Mouse (Mus musculus): ENCODE measurements at regions not wholly inside any gene's neighbourhood (a gene's known extent, or its start where the extent isn't known, plus 50 kb on each side); places are given as distances from the start of the nearest gene placed in this dataset.

DNA sequence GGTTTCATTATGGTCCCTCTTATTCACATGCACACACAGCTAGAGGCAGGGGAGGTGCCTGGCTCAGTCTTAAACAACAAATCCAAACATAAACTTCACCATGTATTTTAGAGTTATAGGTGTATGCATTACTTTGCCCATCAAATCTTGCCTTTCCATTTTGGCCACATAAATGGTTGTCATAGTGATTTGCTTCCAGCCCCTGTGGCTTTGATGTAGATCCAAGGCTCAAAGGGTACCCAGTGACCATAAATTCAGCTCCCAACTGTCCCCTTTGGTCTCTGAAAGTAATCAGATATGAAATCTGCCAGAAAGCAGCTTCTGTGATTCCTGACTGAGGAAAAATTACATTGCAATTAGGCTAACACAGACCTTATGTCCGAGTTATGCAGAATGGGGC, 160.0 kb downstream of the Ppp4r2 start:
- no peak for TF ChIP-seq CTCF (IDR thresholded peaks at IDR 0.05; ENCODE audit: low read depth)
- TF ChIP-seq EP300 (IDR thresholded peaks at IDR 0.05; ENCODE audit: low read depth) = no peak
